Mouse (Mus musculus) stomach, postnatal 0 days (tissue): ENCODE measurements around the gene Rfx7.
"Not testable (repeated sequence)": the region's sequence is repeated elsewhere in the genome, so short reads cannot be mapped to it uniquely, and the experiment has no call there.

Experiments used
- CTCF ChIP-seq: IDR thresholded peaks from 2 replicates; pipeline ENCODE4 v1.5.1; 2016; ENCODE audit warnings: antibody characterized with exemption, low read depth, mild to moderate bottlenecking, moderate library complexity
- EP300 ChIP-seq: optimal IDR thresholded peaks from 2 replicates; pipeline ENCODE3; 2016; ENCODE audit warnings: antibody characterized with exemption

DNA sequence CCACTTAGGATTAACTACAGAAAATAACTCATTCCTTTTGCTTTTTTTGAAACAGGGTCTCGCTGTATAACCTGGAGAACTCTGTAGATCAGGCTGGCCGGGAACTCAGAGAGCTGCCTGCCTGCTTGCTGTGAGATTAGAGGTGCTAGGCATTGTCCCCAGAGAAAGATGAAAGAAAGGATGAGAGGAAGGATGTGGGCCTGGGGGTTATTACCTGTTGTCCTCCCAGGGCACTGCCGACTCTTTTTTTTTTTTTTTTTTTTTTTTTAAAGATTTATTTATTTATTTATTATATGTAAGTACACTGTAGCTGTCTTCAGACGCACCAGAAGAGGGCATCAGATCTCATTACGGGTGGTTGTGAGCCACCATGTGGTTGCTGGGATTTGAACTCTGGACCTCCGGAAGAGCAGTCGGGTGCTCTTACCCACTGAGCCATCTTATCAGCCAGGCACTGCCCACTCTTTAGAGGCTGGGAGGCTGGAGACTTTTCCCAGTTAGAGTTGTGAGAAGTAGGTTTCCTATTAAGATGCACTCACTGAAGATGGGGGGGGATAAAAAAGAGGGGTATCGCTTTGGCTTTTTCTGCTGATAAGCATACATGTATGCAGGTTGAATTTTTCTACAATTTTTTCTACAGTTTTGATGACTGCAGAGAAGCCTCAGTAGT is 134.4 kb downstream of the Rfx7 start:
- TF ChIP-seq CTCF, EP300: not testable (repeated sequence)
